Comparison of ENCODE assay signal across 8 mouse cellular contexts in the genomic region with DNA sequence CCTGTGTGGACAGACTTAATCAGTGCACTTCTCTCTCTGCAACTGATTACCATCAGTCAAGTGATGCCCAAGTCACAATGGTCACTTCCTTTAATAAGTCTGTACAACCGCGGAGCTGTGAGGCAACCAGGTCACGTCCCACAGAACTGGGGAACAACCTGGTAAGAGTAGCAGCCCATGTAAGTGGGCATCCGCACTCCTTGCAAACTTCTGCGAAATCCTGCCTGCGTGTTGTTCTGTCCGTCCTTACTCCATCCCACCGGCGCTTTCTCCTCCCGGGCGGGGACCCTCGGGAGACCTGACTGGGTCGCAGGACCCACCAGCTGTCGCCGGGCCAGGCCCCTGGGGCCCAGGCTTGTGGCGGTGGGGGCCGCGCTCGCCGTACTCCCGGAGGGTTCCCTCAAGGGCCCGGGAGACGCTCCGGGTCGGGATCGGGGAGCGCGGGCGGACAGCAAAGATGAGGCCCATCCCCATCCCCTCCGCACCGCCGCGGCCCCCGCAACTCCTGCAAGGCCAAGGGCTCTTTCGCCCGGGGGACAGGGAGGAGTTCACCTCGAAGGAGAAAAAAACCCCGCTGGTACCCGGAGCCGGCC. TPM values are rescaled to one million over a fixed set of nuclear protein-coding genes. Genes with fewer than 3 reads are reported as not detected.
DNase-seq lines count a peak whose midpoint lies in the region; ATAC-seq and TF ChIP-seq lines count a peak whose summit lies in the region.

No protein-coding gene starts in this region.

- DNase-seq in adrenal gland, postnatal 36 days = peak; percentile 15 to 39
- DNase-seq in adrenal gland, postnatal 25 days = no peak
- DNase-seq in thymus, adult 2 months = no peak
- DNase-seq in thymus, postnatal 10 days (ENCODE audit: low spot score in 2 of 2) = no peak
- DNase-seq in liver = peak; percentile 16
- DNase-seq in urinary bladder, postnatal 10 days (ENCODE audit: low spot score) = no peak

- 1% methylated on average over 40 of the region's 40 CpGs for WGBS in thymus, adult 2 months
- WGBS in heart, embryonic 16.5 days = under 1% methylated on average over 39 of the region's 40 CpGs
- under 1% methylated on average over 29 of the region's 40 CpGs for WGBS in midbrain, embryonic 16.5 days

- H3K27me3 ChIP-seq in thymus, adult 2 months (ENCODE audit: control insufficient read depth, insufficient read depth, low read length) = no peaks in the 10 kb centered on the region
- no peaks in the 10 kb centered on the region; the same call in 1 of the 2 replicates for H3K27me3 ChIP-seq in heart, embryonic 16.5 days (ENCODE audit: control insufficient read depth, insufficient read depth, low read length)
- no peaks in the 10 kb centered on the region for H3K27me3 ChIP-seq in midbrain, embryonic 16.5 days (ENCODE audit: control insufficient read depth, insufficient read depth, low read depth, low read length)

- peak overlapping the region; percentile 86 for H3K4me2 ChIP-seq in heart, embryonic 16.5 days (ENCODE audit: low read depth, low read length)
- H3K4me2 ChIP-seq in midbrain, embryonic 16.5 days (ENCODE audit: low read length) = peak overlapping the region; percentile 74

- no peaks in the 10 kb centered on the region for H3K36me3 ChIP-seq in thymus, adult 2 months (ENCODE audit: control insufficient read depth, insufficient read depth, low read length)
- no peaks in the 10 kb centered on the region for H3K36me3 ChIP-seq in heart, embryonic 16.5 days (ENCODE audit: control insufficient read depth, insufficient read depth)
- no peaks in the 10 kb centered on the region for H3K36me3 ChIP-seq in midbrain, embryonic 16.5 days (ENCODE audit: control insufficient read depth, insufficient read depth, low read length)

- H3K4me3 ChIP-seq in thymus, adult 2 months (ENCODE audit: control insufficient read depth, insufficient read depth, low read length) = peak overlapping the region; percentile 63
- peak overlapping the region; percentile 95 for H3K4me3 ChIP-seq in heart, embryonic 16.5 days (ENCODE audit: low read length)
- H3K4me3 ChIP-seq in midbrain, embryonic 16.5 days (ENCODE audit: low read depth, low read length) = peak overlapping the region; percentile 89

- no peak for TF ChIP-seq CTCF in thymus, adult 2 months (IDR thresholded peaks at IDR 0.05; ENCODE audit: borderline replicate concordance, control insufficient read depth, extremely low read depth, insufficient read depth, low read length, poor library complexity)

- no peak overlapping the region for H3K27ac ChIP-seq in thymus, adult 2 months (ENCODE audit: control insufficient read depth, insufficient read depth, low read length)
- H3K27ac ChIP-seq in heart, embryonic 16.5 days (ENCODE audit: low read length) = peak overlapping the region; percentile 76
- peak overlapping the region; percentile 92 for H3K27ac ChIP-seq in midbrain, embryonic 16.5 days (ENCODE audit: low read length)

- no peaks in the 10 kb centered on the region for H3K9me3 ChIP-seq in heart, embryonic 16.5 days (replicated peaks; ENCODE audit: control insufficient read depth, low read length)
- no peaks in the 10 kb centered on the region for H3K9me3 ChIP-seq in midbrain, embryonic 16.5 days (replicated peaks; ENCODE audit: control insufficient read depth, low read length, poor library complexity, severe bottlenecking)

- H3K9ac ChIP-seq in heart, embryonic 16.5 days (ENCODE audit: low read length) = peak overlapping the region; percentile 95
- peak overlapping the region; percentile 87 for H3K9ac ChIP-seq in midbrain, embryonic 16.5 days (ENCODE audit: low read depth, low read length)

- TF ChIP-seq POLR2A in thymus, adult 2 months (IDR thresholded peaks at IDR 0.05; ENCODE audit: control insufficient read depth, extremely low read depth, insufficient read depth, low read length, poor library complexity) = no peak

- H3K4me1 ChIP-seq in thymus, adult 2 months (replicated peaks; ENCODE audit: control insufficient read depth, insufficient read depth, low read length) = peaks cover 4% of the 10 kb centered on the region
- H3K4me1 ChIP-seq in heart, embryonic 16.5 days (ENCODE audit: control insufficient read depth, insufficient read depth, low read length) = peaks cover 17% of the 10 kb centered on the region
- H3K4me1 ChIP-seq in midbrain, embryonic 16.5 days (ENCODE audit: control insufficient read depth, insufficient read depth, low read length) = peaks cover 8% of the 10 kb centered on the region

- ATAC-seq in heart, embryonic 16.5 days (replicated peaks; ENCODE audit: extremely low read depth, insufficient read depth, low FRiP score) = peak; percentile 35
- ATAC-seq in midbrain, embryonic 16.5 days = peak; percentile 74

RNA-seq across cellular contexts. Expression of gene C9orf72, which starts 0.7 kb away (rescaled TPM):
- 10 to 100 TPM; 20.4 to 24.1 TPM for total RNA-seq in adrenal gland, postnatal 36 days (2021)
- total RNA-seq in adrenal gland, postnatal 25 days (2021) = 15.1 and 17.4 TPM in 2 replicates
- polyA plus RNA-seq in thymus, adult 2 months (2012; rRNA removed) = 6.7 and 9.3 TPM in 2 replicates
- polyA plus RNA-seq in heart, embryonic 16.5 days (2015; fragmentation: Nextera tagmentation; extraction: Ambion mirVana) = 22.1 and 22.6 TPM in 2 replicates
- polyA plus RNA-seq in midbrain, embryonic 16.5 days (2015; fragmentation: Nextera tagmentation; extraction: Ambion mirVana) = 48.0 and 55.5 TPM in 2 replicates

Comparison
In these comparisons a context has a peak if more than half of its experiments do, and no peak if none do; other contexts are left out.
1. DNase-seq: peak in adrenal gland, postnatal 36 days (2 of 2) and liver (single experiment); none in adrenal gland, postnatal 25 days (single experiment), thymus, adult 2 months (single experiment), thymus, postnatal 10 days (0 of 2) and urinary bladder, postnatal 10 days (single experiment).
2. Peak in every context shown above with its lines, with median percentiles within 50 percentile points of each other: H3K4me3 ChIP-seq.